Mouse (Mus musculus): Measurements from ENCODE around the gene Hist1h2bp. TPM values are rescaled to one million over a fixed set of nuclear protein-coding genes. Genes with fewer than 3 reads are reported as not detected.
A peak's percentile ranks its signal among the peaks of the same experiment; 100 is the strongest.
"Not testable (repeated sequence)": the region's sequence is repeated elsewhere in the genome, so short reads cannot be mapped to it uniquely, and the experiment has no call there.

Hist1h2bp gene
- total and polyA plus RNA-seq, 2 experiments from 2014 or later, result 0.48 to 77.2 TPM

DNA sequence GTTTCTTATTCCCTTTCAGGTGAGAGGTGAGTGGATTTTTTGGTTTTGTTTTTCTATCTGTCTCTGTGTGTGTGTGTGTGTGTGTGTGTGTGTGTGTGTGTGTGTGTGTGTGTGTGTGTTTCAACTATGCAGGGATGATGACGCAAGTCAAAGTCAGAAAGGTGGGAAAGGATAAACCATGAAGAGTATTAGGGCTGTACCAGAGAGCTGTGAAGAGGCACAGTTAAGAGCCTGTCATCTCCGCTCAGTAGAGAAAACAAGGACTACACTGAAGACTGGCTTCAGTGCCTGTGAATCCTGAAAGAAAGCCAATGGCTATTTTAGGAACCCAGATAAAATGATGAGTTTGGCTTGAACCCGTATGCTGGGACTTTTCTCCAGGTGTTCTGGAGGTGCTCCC lies 35.4 kb upstream of the Hist1h2bp start:
- H3K27ac ChIP-seq (ENCODE audit: low read depth, low read length), result no peak overlapping the region
- H3K9me3 ChIP-seq (ENCODE audit: low read length), result no peaks in the 10 kb centered on the region
- no peak for TF ChIP-seq CTCF (IDR thresholded peaks at IDR 0.05)
- H3K4me3 ChIP-seq (ENCODE audit: low read depth, low read length), result no peak overlapping the region
- no peak for DNase-seq (ENCODE audit: low spot score)
- H3K9ac ChIP-seq (replicated peaks; ENCODE audit: low read length, poor library complexity, severe bottlenecking), result no peak overlapping the region
- no peaks in the 10 kb centered on the region for H3K4me1 ChIP-seq (ENCODE audit: insufficient read depth, low read length)
- no peak overlapping the region for H3K4me2 ChIP-seq (ENCODE audit: low read depth, low read length, poor library complexity, severe bottlenecking)
- H3K27me3 ChIP-seq (ENCODE audit: insufficient read depth, low read length), result no peaks in the 10 kb centered on the region
- 81% methylated on average over 3 of the region's 3 CpGs for WGBS
- ATAC-seq (ENCODE audit: low FRiP score), result no peak
- no peaks in the 10 kb centered on the region for H3K36me3 ChIP-seq (ENCODE audit: insufficient read depth, low read length)

DNA sequence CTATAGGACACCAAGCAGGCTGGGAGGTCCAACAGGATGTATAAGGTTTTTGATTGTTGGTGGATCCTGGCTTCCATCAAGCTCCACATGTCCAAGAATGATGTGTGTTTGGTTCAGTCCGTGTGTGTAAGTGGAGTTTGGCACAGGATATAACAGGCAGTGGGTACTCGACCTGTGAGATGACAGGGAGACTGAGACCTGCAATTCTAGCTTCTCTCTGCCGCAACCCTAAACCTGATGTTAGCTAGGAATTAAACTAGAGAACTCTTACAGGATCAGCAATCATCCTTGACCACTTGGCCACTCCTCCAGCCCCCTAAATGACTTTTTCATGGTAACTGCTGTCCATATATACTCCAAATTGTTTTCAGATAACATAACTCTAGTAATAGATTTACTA lies 34.9 kb upstream of the Hist1h2bp start:
- H3K4me1 ChIP-seq (ENCODE audit: insufficient read depth, low read length), result no peaks in the 10 kb centered on the region
- H3K9ac ChIP-seq (replicated peaks; ENCODE audit: low read length, poor library complexity, severe bottlenecking), result no peak overlapping the region
- TF ChIP-seq CTCF (IDR thresholded peaks at IDR 0.05), result no peak
- H3K4me2 ChIP-seq (ENCODE audit: low read depth, low read length, poor library complexity, severe bottlenecking), result no peak overlapping the region
- DNase-seq (ENCODE audit: low spot score), result no peak
- H3K27me3 ChIP-seq (ENCODE audit: insufficient read depth, low read length), result no peaks in the 10 kb centered on the region
- no peaks in the 10 kb centered on the region for H3K9me3 ChIP-seq (ENCODE audit: low read length)
- H3K27ac ChIP-seq (ENCODE audit: low read depth, low read length), result no peak overlapping the region
- no peak for ATAC-seq (ENCODE audit: low FRiP score)
- H3K36me3 ChIP-seq (ENCODE audit: insufficient read depth, low read length), result no peaks in the 10 kb centered on the region
- 34% methylated on average over 3 of the region's 3 CpGs for WGBS
- H3K4me3 ChIP-seq (ENCODE audit: low read depth, low read length), result no peak overlapping the region

DNA sequence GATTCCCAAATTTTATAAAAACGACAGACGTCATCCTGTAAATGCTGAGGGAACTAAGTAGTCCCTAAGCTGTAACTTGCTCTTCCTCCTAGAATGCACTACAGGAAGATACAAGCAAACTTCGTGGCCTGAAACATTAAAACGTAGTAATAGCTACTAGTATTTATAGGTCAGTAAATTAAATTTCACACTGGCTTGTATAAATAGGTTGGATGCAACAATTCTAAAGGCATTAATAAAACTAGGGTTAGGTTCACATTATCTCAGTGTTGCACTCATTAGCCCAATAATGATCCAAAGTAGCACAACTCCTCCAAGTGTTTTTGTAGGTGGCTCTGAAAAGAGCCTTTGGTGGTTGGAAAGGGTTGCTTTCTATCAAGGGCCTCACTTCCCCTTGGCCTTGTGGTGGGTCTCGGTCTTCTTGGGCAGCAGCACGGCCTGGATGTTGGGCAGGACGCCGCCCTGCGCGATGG lies 34.2 kb upstream of the Hist1h2bp start:
- Histone ChIP-seq H3K4me1 (ENCODE audit: insufficient read depth, low read length) (no peaks in the 10 kb centered on the region), H3K27ac (ENCODE audit: low read depth, low read length) (peak overlapping the region; percentile 84), H3K36me3 (ENCODE audit: insufficient read depth, low read length) (no peaks in the 10 kb centered on the region), H3K4me2 (ENCODE audit: low read depth, low read length, poor library complexity, severe bottlenecking) (peak overlapping the region; percentile 61), H3K9ac (replicated peaks; ENCODE audit: low read length, poor library complexity, severe bottlenecking) (0 out of 2 replicates have a peak overlapping the region, but pooled peaks have one; percentile 24), H3K27me3 (ENCODE audit: insufficient read depth, low read length) (no peaks in the 10 kb centered on the region), H3K9me3 (ENCODE audit: low read length) (no peaks in the 10 kb centered on the region), H3K4me3 (ENCODE audit: low read depth, low read length) (peak overlapping the region; percentile 39)
- DNase-seq (ENCODE audit: low spot score) (no peak), ATAC-seq (ENCODE audit: low FRiP score) (no peak)
- TF ChIP-seq CTCF (IDR thresholded peaks at IDR 0.05), result no peak
- WGBS, result under 1% methylated on average over 10 of the region's 10 CpGs

DNA sequence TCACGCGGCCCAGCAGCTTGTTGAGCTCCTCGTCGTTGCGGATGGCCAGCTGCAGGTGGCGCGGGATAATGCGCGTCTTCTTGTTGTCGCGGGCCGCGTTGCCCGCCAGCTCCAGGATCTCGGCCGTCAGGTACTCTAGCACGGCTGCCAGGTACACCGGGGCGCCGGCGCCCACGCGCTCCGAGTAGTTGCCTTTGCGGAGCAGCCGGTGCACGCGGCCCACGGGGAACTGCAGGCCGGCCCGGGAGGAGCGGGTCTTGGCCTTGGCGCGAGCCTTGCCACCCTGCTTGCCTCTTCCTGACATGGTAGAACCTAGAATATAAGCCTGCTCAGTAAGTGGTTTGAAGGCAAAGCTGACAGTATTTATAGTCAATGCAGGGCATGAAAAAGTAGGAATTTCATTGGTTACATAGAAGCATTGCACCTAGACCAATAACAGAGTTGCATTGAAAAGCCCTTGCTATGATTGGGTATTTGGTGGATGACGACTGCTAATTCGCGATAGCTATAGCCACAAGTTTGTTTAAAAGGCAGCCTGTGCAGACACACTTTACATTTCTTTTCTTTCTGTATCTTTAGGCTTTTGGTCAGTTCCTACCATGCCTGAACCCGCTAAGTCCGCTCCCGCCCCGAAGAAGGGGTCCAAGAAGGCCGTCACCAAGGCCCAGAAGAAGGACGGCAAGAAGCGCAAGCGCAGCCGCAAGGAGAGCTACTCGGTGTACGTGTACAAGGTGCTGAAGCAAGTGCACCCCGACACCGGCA lies 33.6 kb upstream of the Hist1h2bp start, which contains the start of the genes Hist1h2ak and Hist1h2bn:
Hist1h2ak (minus strand) TSS at position 304 of the 762 bp plus-strand sequence.
Hist1h2bn (plus strand) TSS at position 600 of the 762 bp plus-strand sequence.
- ATAC-seq (ENCODE audit: low FRiP score) (peak; percentile 97), DNase-seq (ENCODE audit: low spot score) (peak; percentile 97)
- Histone ChIP-seq H3K4me3 (ENCODE audit: low read depth, low read length) (peak within 1 kb of the TSS; percentile 39), H3K4me2 (ENCODE audit: low read depth, low read length, poor library complexity, severe bottlenecking) (peak within 1 kb of the TSS; percentile 61), H3K9ac (replicated peaks; ENCODE audit: low read length, poor library complexity, severe bottlenecking) (0 out of 2 replicates have a peak within 1 kb of the TSS, but pooled peaks have one; percentile 24), H3K27ac (ENCODE audit: low read depth, low read length) (peak within 1 kb of the TSS; percentile 84)
- not testable (repeated sequence) for H3K36me3 ChIP-seq (ENCODE audit: insufficient read depth, low read length); H3K4me1 ChIP-seq (ENCODE audit: insufficient read depth, low read length); H3K27me3 ChIP-seq (ENCODE audit: insufficient read depth, low read length); H3K9me3 ChIP-seq (ENCODE audit: low read length)
- peak; percentile 41 for TF ChIP-seq CTCF (IDR thresholded peaks at IDR 0.05)
- under 1% methylated on average over 30 of the region's 50 CpGs for WGBS

DNA sequence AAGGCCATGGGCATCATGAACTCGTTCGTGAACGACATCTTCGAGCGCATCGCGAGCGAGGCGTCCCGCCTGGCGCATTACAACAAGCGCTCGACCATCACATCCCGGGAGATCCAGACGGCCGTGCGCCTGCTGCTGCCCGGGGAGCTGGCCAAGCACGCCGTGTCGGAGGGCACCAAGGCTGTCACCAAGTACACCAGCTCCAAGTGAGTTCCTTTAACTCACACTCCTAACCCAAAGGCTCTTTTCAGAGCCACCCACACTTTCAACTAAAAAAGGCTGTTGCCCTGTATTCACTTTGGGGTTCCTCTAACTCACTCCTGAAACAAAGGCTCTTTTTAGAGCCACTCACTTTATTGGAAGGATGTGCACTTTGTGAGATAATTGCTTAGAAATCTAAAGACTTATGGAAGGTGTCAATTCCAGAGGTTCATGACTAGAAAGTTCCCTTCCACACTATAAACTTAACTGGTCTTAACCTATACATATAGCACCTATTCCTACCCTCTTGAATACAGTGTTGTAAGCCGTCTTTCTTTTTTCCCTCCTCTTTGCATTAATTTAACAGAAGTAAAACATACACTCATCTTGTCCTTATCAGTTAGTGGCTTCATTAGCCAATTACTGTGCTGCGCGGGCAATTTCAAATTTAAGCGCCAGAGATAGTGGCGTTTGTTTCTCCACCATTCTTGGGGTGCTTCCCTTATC lies 32.8 kb upstream of the Hist1h2bp start:
- H3K4me3 ChIP-seq (ENCODE audit: low read depth, low read length), result peak overlapping the region; percentile 39
- H3K4me2 ChIP-seq (ENCODE audit: low read depth, low read length, poor library complexity, severe bottlenecking), result peak overlapping the region; percentile 61
- not testable (repeated sequence) for H3K9me3 ChIP-seq (ENCODE audit: low read length); H3K27me3 ChIP-seq (ENCODE audit: insufficient read depth, low read length); ATAC-seq (ENCODE audit: low FRiP score); H3K9ac ChIP-seq (replicated peaks; ENCODE audit: low read length, poor library complexity, severe bottlenecking); H3K4me1 ChIP-seq (ENCODE audit: insufficient read depth, low read length); H3K36me3 ChIP-seq (ENCODE audit: insufficient read depth, low read length)
- DNase-seq (ENCODE audit: low spot score), result peak; percentile 67
- under 1% methylated on average over 23 of the region's 26 CpGs for WGBS
- H3K27ac ChIP-seq (ENCODE audit: low read depth, low read length), result peak overlapping the region; percentile 84; the same call in 1 of the 2 replicates

DNA sequence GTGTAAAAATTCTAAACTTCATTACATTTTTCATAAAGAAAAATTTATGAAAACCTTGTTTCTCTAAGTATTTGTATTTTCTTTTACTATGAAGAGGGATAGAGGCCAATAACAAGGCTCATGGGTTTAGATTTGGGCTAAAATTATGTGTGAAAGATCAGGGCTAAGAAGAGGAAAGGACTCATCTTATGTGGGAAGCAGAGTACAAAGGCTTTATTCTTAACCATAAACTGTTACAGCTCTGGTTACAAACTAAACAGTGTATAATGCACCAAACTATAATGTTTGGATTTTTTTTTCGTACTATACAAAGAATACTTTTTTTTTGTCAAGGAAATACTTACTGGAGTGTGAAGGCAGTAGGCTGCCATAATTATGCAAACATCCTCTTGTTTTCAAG lies 31.6 kb upstream of the Hist1h2bp start:
- Histone ChIP-seq H3K27ac (ENCODE audit: low read depth, low read length) (no peak overlapping the region), H3K36me3 (ENCODE audit: insufficient read depth, low read length) (no peaks in the 10 kb centered on the region), H3K4me2 (ENCODE audit: low read depth, low read length, poor library complexity, severe bottlenecking) (no peak overlapping the region), H3K9me3 (ENCODE audit: low read length) (no peaks in the 10 kb centered on the region), H3K9ac (replicated peaks; ENCODE audit: low read length, poor library complexity, severe bottlenecking) (no peak overlapping the region), H3K27me3 (ENCODE audit: insufficient read depth, low read length) (no peaks in the 10 kb centered on the region), H3K4me3 (ENCODE audit: low read depth, low read length) (no peak overlapping the region), H3K4me1 (ENCODE audit: insufficient read depth, low read length) (no peaks in the 10 kb centered on the region)
- TF ChIP-seq CTCF (IDR thresholded peaks at IDR 0.05), result no peak
- no peak for DNase-seq (ENCODE audit: low spot score)
- ATAC-seq (ENCODE audit: low FRiP score), result no peak
- WGBS, result 77% methylated on average over 1 of the region's 1 CpGs
